Mouse (Mus musculus) left cerebral cortex, adult 9 months (tissue): ENCODE data around the gene Tmem98.

Experiments
- DNase-seq, 2 experiments: peaks; one replicate each; pipeline ENCODE4 v3.0.0; 2022; ENCODE audit warnings: low spot score in 2 of 2

The Tmem98 gene

DNA sequence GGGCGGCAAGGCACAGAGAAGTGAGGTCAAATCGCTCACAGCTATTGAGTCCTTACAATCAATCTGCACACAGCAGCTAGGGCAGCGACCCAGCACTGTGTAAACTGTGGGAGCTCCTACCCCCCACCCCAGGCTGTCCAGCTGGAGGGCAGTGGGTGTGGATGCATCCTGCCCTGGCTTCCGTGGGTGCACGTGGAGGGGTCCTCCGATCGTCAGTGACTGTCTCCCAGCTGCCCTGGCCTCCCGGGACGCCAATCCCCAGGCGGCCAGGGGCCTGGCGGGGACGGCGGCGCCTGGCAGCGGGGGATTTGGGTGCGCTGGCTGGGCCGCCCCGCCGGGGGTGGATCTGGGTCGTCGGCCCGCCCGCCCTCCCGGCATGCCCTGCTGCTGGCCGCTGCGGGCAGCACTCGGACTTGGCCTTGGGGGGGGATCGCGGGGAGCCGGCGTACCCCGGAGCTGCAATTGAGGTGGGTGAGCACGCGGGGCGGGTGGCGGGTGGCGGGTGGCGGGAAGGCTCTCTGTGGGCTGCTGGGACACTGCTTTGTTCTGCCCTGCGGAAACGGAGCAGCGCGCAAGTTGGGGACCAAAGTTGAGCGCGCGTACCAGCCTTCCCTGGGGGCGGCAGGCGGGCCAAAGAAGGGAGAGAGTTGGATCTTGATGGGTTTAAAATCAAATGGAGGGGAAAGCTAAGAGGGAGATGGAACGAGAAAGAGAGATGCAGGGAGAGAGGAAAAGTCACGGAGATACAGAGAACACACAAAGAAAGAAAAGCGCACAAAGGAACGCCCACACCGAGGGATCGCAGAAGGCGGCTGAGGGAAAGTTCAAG lies at the start of gene Tmem98:
Gene Tmem98, plus strand, starts transcription at position 183 of the 829 bp plus-strand sequence.
- peak; percentile 42 to 45 for DNase-seq

DNA sequence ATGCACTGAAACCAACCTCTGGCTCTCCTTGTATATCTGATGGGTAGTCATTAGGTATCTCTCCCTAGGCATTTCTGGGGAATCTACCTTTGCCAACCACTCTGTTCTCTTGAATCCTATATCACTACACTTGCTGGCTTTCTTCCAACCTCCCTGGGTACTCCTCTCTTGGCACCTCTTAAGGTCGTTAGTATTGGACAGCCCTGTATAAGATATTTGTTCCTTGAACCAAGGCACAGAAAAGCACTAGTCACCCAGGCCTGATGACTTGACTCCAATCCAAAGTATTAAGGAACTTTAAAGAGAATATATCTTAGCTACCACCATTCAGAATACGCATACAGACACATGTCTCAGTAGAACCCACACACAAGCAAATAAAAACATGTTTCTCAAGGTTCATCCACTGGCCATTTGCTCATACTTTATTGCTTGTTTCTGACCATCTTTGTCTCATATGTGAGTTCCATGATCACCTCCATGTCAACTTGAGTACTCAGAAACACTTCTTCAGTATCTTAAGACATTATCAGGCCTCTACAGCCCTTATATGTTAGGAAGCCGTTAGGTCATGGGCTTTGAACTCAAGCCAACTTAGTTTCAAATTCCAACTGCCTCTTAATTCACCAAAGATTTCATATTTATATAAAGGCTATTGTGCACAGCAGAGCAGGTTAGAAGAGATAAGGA lies 48.5 kb upstream of the Tmem98 start:
- DNase-seq = no peak

DNA sequence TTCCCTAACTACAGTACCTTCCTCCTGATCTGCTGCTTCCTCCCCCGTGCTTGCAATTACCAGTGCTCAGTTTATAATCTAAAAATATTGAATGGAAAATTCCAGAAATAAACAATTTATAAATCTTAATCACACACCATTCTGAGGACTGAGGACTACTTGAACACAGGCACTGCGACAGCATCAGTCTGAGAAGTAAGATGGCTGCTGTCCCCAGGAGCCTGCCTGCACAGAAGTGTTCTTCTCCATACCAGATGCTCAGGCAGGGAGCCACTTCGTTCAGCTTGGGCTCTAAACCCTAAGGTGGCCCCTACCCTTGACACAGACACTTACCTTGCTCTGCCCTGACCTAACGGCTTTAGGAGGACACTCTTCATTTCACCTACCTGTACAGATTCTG lies 47.9 kb upstream of the Tmem98 start:
- no peak for DNase-seq

DNA sequence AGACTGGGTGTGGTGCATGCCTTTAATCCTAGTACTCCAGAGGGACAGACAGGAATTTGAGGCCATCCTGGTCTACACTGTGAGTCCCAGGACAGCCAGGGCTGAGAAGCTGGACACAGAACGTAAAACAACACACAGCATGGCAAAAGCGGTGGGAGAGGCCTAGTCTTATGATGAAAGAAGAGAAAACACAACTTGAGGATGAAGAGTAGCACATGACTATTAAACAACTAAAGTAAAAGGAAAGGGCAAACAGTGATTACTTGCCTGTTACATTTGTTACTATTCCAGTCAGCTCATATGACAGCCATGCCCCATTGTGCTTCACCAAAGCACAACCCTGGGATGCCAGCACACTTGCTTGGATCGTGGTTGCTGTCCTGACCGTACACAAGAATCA lies 43.9 kb upstream of the Tmem98 start:
- no peak for DNase-seq

DNA sequence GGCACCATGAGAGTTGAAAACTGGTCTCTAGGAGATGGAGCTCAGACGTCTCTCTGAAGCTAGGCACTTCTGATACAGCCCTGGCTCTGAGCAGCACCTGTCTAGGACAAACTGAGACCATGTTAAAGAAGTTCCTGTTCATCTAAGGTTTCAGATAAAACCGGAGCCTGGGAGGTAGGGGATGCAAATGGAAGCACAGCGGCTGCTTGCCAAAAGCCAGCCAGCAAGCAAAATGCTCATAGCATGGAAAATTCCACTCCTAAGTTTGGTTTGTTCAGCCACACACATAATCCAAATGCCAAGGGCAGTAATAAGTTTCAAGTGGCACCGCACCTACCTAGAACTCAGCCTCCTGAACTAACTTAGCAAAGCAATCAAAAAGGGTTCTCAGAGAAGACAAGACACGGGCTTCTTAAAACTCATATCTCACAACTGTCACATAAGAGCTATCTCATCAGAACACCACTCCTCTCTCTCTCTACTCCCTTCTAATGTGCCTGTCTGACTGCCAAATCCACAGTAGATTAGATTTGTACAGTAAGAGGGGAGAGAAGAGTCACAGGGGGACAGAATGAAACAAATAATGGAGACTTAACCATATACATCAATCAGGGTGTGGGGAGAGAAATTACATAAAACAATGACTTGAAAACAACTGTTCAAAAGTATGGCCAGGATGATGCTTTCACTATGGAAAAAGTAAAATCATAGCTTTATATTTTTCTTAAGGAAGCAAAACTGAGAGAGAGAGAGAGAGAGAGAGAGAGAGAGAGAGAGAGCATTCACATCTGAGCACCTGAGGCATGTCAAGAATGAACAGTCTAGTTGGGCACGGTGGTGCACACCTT lies 43.3 kb upstream of the Tmem98 start:
- no peak for DNase-seq

DNA sequence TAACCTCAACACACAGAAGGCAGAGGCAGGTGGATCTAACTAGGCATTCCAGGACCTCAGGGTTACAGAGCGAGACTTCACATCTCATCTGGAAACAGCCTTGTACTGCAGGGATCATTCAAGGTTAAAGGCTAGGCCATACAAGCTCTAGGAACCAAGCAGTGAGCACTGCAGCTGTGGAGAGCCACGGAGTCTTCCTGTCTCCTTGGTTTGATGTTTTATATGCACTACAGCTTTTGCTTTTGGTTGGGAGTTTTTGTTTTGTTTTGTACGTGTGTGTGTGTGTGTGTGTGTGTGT lies 42.7 kb upstream of the Tmem98 start:
- DNase-seq = no peak

DNA sequence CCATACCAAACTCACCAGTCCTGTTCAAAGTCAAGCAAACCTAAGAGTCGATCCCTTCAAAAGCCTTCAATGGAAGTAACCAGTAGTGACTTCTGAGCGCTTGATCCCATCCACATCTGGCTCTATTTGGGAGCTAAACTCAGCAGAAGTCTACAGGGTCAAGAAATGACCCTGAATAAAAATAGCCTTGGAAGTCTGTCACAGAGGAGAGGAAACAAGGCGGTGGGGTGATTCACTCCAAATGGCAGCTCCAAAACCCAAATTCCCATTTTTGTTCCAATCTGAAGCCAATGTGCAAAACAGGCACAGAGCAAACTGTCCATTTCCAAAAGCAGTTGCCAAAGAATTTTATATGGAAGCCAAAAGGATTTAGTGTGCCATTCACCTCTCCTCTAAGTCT lies 38.8 kb upstream of the Tmem98 start:
- no peak for DNase-seq

DNA sequence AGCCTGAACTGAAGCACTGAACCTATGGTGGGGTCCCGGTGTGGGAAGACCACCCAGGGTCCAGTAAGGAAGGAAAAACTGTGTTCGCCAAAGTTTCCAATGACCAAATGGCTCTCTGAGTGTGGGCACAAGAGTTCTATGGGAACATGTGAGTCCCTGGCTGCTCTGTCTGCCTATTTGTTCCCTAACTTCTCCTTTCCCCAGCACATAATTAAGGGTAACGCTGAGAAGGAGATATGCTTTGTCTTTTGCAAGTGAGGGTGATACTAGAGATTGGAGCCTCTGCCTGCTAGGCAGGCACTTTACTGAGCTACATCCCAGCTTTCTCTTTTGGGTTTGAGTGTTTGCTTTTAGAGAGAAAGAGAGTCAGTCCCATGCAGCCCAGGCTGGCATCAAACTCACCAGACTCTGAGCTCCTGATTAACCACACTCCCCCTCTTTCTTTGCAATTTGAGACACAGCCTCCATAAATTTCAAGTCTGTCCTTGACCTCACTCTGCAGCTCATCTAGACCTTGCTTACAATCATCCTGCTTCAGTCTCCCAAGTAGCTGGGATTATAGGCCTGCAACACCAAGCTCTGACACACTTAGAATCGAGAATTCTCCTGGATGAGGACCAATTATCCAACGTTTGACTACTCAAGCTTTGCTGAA lies 38.3 kb upstream of the Tmem98 start:
- no peak for DNase-seq

DNA sequence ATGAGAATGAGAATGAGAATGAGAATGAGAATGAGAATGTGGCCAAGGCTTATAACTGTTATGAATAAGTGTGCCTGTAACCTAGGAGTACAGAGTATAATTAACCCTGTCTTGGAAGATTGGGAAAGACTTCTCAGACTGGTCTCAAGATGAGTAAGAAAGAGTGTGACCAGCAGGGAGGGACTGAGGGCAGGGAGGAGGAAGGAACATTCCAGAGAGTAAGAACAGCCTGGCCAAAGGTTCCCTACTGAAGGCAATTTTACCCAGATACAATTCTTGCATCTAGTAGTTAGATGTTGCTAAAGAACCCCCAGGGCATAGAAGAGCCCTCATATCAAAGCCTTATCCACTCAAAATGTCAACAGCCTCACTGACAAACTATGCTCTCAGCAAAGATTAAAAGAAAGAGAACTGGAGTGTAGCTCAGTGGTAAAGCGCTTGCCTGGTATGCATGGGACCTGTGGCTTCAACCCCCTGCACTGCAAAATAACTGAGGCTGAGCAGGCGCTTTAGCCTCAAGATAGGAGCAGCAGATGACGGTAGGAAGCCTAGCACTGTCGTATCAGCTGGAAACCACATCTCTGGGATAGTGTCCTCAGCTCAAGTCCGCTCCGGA lies 37.3 kb upstream of the Tmem98 start:
- DNase-seq = no peak

DNA sequence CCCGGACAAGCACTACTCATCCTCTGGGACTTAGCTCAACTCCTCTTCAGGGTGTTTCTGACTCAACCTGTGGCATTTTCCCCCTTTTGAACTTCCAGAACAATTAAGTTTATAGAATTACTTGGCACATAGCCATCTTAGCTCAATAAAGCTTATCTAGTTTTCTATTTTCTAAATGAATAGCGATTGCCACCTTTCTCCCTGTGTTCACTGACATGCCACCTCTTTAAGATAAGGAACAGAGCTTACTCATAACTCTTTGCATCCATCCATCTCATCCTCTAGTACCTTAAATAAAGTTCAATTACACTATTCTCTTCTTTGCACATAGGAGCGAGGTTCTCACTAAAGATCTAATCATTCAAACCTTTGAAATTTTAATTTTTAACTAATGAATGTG lies 34.4 kb upstream of the Tmem98 start:
- no peak for DNase-seq

DNA sequence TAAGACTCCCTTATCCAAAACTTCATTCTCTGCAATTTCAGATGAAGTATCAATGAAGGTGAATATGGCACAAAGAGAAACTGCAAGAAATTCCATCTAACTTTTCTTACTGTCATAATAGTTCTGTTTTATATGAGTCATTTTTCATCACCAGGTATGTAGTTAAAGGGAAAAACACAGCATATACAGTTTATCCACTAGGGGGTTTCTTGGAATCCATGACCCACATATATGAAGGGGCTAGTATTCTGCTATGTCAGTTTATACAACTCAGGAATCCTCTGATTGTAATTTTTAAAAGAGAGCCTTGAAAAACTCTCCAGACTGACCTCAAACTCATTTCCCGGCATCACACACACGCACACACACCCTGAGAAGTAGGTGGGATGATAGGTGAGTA lies 32.3 kb upstream of the Tmem98 start:
- DNase-seq = no peak

DNA sequence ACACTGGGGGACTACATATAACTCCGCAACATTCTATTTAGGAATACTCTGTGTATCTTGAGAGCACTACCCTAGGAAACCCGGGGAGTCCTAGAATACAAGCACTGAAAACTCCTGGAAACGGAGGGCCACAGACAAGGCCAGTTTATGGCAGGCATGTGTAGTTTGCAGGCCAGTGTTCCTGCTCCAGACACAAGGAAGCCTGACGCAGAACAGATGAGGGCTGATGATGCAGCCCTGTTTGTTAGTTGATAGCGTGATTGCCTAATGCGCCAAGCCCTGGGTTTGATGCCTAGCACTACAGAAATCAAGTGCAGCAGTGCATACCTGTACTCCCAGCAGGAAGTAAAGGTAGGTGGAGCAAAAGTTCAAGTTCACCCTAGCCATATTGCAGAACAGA lies 31.8 kb upstream of the Tmem98 start:
- no peak for DNase-seq

DNA sequence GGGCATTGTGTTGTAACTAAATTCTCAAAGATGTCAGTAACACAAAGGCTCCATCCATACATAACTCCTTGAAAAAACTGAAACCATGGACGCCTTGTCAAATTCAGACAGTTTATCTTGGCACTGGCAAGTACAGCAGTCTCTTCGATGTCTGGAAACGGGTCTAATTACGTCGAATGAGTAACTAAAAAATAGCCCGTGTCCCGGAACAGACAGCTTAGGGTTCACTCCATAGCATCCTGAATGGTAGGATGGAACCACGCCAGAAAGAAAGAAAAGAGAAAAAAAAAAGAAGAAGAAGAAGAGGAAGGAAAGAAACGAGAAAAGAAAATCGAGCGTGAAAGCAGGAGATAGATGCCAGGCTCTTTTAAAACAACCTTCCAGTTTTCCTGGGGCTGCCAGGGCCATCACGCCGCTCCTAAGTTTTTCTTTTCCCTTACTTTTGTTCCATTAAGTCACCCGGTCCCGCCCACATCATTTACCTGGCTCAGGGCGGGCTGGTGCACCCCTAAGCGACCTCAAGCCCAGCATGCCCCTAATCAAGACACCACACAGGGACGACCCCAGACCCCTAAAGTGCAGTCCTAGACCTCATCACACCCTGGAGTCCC lies 31.0 kb upstream of the Tmem98 start:
- DNase-seq = no peak

DNA sequence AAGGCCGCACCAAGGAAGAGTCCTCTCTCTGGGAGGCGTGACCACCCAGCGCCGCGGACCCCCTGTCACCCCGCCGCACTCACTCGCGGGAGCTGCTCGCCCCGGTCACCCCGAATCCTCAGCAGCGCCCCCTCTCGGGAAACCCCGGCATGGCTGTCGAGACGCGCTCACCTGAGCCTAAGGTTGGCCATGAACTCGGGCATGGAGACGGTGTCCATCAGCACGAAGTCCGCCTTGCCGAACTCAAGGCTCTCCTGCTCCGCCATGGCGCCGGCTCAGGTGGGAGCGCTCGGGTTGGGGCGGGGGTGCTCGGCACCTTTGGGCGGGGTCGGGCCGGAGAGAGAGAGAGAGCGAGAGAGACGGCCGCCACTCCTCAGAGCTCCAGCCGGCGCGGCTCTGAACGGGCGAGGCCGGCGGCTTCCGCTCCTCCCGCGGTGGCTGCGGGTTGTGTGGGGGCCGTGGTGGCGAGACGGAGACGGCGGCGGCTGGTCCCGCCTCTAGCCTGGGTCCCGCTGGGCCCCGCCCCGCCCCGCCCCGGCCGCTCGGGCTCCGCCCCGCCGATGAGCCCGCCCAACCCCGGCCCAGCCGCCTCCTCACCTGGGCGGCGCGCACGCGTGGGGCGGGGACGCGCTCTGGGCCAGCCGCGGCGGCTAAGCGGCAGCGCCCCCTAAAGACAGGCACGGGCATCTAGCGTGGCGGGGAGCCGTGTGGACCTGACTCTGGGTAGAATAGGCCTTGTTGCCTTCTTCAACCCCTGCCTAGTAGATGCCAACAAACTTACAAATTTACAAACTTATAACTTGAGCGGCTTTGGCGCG lies 30.2 kb upstream of the Tmem98 start, which contains the start of gene Myo1d:
Gene Myo1d, minus strand, starts transcription at position 499 of the 818 bp plus-strand sequence.
- DNase-seq = peak; percentile 25 to 84

DNA sequence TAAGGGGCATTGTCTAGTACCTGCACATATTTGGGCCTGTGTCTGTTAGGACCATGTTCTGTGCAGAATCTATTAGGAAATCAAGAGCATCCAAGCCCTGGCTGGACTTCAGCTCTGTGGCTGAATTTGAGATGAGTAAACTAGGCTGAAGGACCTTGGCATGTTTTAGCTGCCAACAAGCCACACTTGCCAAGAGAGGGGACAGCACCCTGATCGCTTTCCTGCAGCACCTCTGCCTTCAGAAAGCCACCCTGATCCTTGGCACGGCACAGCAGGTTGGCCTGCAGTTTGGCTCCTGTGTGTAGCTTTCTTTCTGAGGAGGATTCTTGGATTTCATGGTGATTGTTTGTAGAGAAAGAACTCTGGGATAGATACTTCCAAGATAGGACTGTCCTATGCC lies 28.4 kb upstream of the Tmem98 start:
- no peak for DNase-seq

DNA sequence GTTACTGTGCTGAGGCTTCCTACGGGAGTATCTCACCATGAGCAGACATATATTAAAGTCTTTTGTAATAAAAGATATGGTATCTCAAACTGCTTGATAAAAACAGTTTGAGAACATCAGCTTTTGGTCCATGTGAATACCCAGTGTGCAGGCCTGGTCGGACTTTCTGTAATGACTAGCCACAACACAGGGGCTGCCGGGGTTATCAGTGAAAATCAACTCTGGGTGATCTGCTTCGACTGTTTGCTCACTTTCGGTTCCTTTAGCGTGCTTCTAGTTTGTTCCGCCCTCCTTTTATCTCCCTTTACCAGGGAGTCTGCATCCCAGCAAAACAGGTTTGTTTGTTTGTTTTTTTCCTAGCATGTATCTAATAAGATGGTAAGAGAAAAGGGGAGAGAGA lies 26.5 kb upstream of the Tmem98 start:
- DNase-seq = no peak

DNA sequence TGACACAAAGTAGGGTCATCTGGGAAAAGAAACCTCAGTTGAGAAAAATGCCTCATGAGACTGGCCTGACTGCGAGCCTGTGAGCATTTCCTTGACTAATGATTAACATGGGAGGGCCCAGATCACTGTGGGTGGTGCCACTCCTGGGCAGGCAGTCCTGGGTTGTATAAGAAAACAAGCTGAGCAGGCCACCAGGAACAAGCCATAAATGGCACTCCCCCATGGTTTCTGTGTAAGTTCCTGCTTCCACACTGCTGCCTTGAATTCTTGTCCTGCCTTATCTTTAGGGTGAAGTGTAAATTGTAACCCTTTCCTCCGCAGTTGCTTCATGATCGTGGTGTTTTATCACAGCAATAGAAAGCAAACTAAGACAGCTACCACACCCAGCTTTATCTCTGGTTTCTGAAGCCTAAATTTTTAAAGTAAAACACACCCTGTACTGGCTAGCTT lies 25.7 kb upstream of the Tmem98 start:
- no peak for DNase-seq

DNA sequence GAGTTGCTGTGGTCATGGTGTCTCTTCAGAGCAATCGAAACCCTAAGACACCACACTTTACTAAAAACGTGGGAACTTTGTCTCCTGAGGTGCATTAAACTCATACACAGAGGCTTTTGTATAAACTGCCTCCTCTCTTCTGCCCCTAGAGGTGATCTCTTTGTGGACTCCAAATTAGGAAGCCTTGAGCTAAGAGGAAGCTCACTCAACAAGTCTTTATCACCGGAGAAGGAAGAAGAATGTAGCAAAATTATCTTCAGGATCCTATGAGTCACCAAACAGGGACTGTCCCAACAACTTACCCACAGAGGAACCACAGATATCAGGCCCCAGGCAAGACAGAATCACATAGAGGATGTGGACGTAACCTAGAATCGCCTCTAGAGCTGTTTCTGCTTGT lies 24.3 kb upstream of the Tmem98 start:
- DNase-seq = no peak

DNA sequence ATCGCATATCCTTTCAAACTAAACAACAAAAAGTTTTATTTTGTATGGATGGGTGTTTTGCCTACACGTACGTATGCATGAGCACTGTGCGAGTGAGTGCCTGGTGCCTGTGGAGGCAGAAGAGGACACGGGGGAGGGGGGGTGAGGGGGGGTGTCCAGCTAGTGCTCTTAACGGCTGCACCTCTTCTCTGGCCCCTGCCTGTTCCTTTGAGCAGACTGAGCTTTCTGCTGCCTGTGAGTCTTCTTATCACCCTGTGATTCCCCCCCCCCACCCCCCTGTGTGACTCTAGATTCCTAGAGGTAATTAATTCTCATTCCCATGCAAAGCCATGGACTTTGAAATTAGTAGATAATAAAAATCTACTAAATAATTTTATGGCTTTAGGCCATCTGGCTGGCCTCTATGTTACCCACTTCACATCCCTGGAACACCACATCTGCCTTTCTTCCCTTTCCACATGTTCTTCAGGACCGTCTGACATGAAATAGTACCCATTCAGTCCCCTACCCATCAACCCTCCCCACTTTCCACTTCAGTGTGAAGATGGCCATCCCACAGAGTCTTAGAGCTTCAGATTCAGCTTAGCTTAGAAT lies 20.2 kb upstream of the Tmem98 start:
- DNase-seq = no peak

DNA sequence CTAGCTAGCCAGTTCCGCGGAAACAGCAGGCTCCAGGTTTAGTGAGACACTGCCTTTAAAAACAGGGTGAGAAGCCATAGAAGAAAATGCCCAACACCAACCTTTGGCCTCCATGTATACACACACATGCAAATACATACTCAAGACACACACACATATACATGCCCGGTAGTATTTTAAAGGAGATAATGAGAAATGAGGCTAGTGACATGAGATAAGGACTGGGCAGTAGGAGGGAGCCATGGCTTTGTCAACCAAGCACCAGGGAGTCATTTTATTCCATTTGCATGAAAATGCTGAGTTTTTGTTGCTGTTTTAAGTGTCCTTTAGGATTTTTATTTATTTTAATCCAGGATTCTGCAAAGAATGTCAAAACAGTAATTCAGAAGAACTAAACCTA lies 19.6 kb upstream of the Tmem98 start:
- no peak for DNase-seq
